Mouse (Mus musculus) MEL (cell line): ENCODE measurements around the gene Stk40. TPM values are rescaled to one million over a fixed set of nuclear protein-coding genes. Genes with fewer than 3 reads are reported as not detected.
A peak's percentile ranks its signal among the peaks of the same experiment; 100 is the strongest.

ENCODE experiments used
- DNase-seq: peaks from one replicate; pipeline ENCODE4 v3.0.0; 2011; ENCODE audit warnings: low read depth, low spot score
- H3K27ac ChIP-seq: 2 replicates; pipeline ENCODE4 v1.5.1; 2012; ENCODE audit warnings: low read depth, mild to moderate bottlenecking, control low read depth, low read length, moderate library complexity; ENCODE audit not compliant: control insufficient read depth
- H3K27me3 ChIP-seq, 2 experiments: fragments of 150-350 bp in 1 of 2; sonication (generic) in 1 of 2; 2 replicates each; pipeline ENCODE4 v1.6.1; 2012; ENCODE audit warnings: low read length in 2 of 2, mild to moderate bottlenecking in 2 of 2, improper control_type of control experiment in 1 of 2, moderate library complexity in 1 of 2; ENCODE audit not compliant: insufficient read depth in 2 of 2, control insufficient read depth in 1 of 2
- H3K36me3 ChIP-seq, 2 experiments: 2 replicates each; pipeline ENCODE4 v1.6.1; 2012 to 2014; ENCODE audit warnings: low read length in 2 of 2, improper control_type of control experiment in 1 of 2, inconsistent platforms in 1 of 2, mild to moderate bottlenecking in 1 of 2; ENCODE audit not compliant: insufficient read depth in 2 of 2, control insufficient read depth in 1 of 2
- H3K4me1 ChIP-seq, 2 experiments: fragments of 150-350 bp in 1 of 2; sonication (generic) in 1 of 2; 2 replicates each; pipeline ENCODE4 v1.6.1; 2012; ENCODE audit warnings: low read length in 2 of 2, improper control_type of control experiment in 1 of 2, mild to moderate bottlenecking in 1 of 2; ENCODE audit not compliant: insufficient read depth in 2 of 2, control insufficient read depth in 1 of 2
- H3K4me3 ChIP-seq, 2 experiments: fragments of 150-350 bp in 1 of 2; sonication (generic) in 1 of 2; 2 replicates each; pipeline ENCODE4 v1.5.1; 2012; ENCODE audit warnings: low read depth in 2 of 2, low read length in 2 of 2, mild to moderate bottlenecking in 2 of 2, moderate library complexity in 2 of 2, control low read depth in 1 of 2, improper control_type of control experiment in 1 of 2; ENCODE audit not compliant: control insufficient read depth in 1 of 2, insufficient read depth in 1 of 2
- H3K79me2 ChIP-seq: 2 replicates; pipeline ENCODE4 v1.6.1; 2012; ENCODE audit warnings: mild to moderate bottlenecking, low read length, moderate library complexity; ENCODE audit not compliant: control insufficient read depth, poor library complexity, insufficient read depth
- H3K9ac ChIP-seq: 2 replicates; pipeline ENCODE4 v1.6.1; 2012; ENCODE audit warnings: low read depth, mild to moderate bottlenecking, control low read depth, low read length, moderate library complexity; ENCODE audit not compliant: control insufficient read depth, poor library complexity, severe bottlenecking
- H3K9me3 ChIP-seq: fragments of 150-350 bp; sonication (generic); replicated peaks from 2 replicates; pipeline ENCODE4 v1.6.1; 2012; ENCODE audit warnings: mild to moderate bottlenecking, low read length, improper control_type of control experiment, moderate library complexity; ENCODE audit not compliant: insufficient read depth
- BHLHE40 ChIP-seq: IDR thresholded peaks from 2 replicates; pipeline ENCODE4 v1.6.1; 2012; ENCODE audit warnings: low read depth, mild to moderate bottlenecking, inconsistent platforms, low read length, improper control_type of control experiment, borderline replicate concordance
- CHD1 ChIP-seq: IDR thresholded peaks from 2 replicates; pipeline ENCODE4 v1.6.1; 2012; ENCODE audit warnings: low read depth, mild to moderate bottlenecking, inconsistent platforms, low read length, improper control_type of control experiment
- CHD2 ChIP-seq: IDR thresholded peaks from 2 replicates; pipeline ENCODE4 v1.6.1; 2011; ENCODE audit warnings: low read length, improper control_type of control experiment
- CTCF ChIP-seq, 3 experiments: IDR thresholded peaks in 2 of 3; conservative IDR thresholded peaks in 1 of 3; 2 replicates each; pipeline ENCODE4 v1.5.1; 2011 to 2012; ENCODE audit warnings: low read length in 3 of 3, low read depth in 2 of 3, mild to moderate bottlenecking in 2 of 3, improper control_type of control experiment in 1 of 3, inconsistent platforms in 1 of 3, mixed read lengths in 1 of 3, moderate library complexity in 1 of 3; ENCODE audit not compliant: control insufficient read depth in 1 of 3, insufficient read depth in 1 of 3, poor library complexity in 1 of 3, severe bottlenecking in 1 of 3
- ELF1 ChIP-seq: IDR thresholded peaks from 2 replicates; pipeline ENCODE4 v1.6.1; 2014; ENCODE audit warnings: low read depth, mild to moderate bottlenecking, inconsistent platforms, low read length, improper control_type of control experiment, moderate library complexity
- ETS1 ChIP-seq: IDR thresholded peaks from 2 replicates; pipeline ENCODE4 v1.6.1; 2012; ENCODE audit warnings: low read depth, mild to moderate bottlenecking, inconsistent platforms, low read length, improper control_type of control experiment, moderate library complexity
- HCFC1 ChIP-seq: IDR thresholded peaks from 2 replicates; pipeline ENCODE4 v1.6.1; 2012; ENCODE audit warnings: low read depth, mild to moderate bottlenecking, inconsistent platforms, low read length, improper control_type of control experiment, moderate library complexity
- JUND ChIP-seq: IDR thresholded peaks from 2 replicates; pipeline ENCODE4 v1.6.1; 2011; ENCODE audit warnings: low read depth, mild to moderate bottlenecking, improper control_type of control experiment, low read length
- KAT2A ChIP-seq: conservative IDR thresholded peaks from 2 replicates; pipeline ENCODE4 v1.6.1; 2012; ENCODE audit warnings: low read depth, low read length, improper control_type of control experiment, inconsistent platforms
- MAFK ChIP-seq: IDR thresholded peaks from 2 replicates; pipeline ENCODE4 v1.6.1; 2011; ENCODE audit warnings: low read depth, mild to moderate bottlenecking, low read length, improper control_type of control experiment, borderline replicate concordance
- MXI1 ChIP-seq: IDR thresholded peaks from 2 replicates; pipeline ENCODE4 v1.6.1; 2011; ENCODE audit warnings: mild to moderate bottlenecking, low read depth, low read length, improper control_type of control experiment
- POLR2AphosphoS2 ChIP-seq: IDR thresholded peaks from 2 replicates; pipeline ENCODE4 v1.6.1; 2011; ENCODE audit warnings: low read length, improper control_type of control experiment
- POLR2AphosphoS5 ChIP-seq: IDR thresholded peaks from 2 replicates; pipeline ENCODE4 v1.6.1; 2012; ENCODE audit warnings: low read depth, borderline replicate concordance, mild to moderate bottlenecking, inconsistent platforms, low read length, moderate library complexity, mixed read lengths
- RAD21 ChIP-seq: IDR thresholded peaks from 2 replicates; pipeline ENCODE4 v1.6.1; 2011; ENCODE audit warnings: mild to moderate bottlenecking, low read depth, low read length, improper control_type of control experiment
- SIN3A ChIP-seq: IDR thresholded peaks from 2 replicates; pipeline ENCODE4 v1.6.1; 2012; ENCODE audit warnings: low read length, improper control_type of control experiment, inconsistent platforms
- SMC3 ChIP-seq: IDR thresholded peaks from 2 replicates; pipeline ENCODE4 v1.6.1; 2011; ENCODE audit warnings: low read depth, low read length, improper control_type of control experiment
- TBP ChIP-seq: IDR thresholded peaks from 2 replicates; pipeline ENCODE4 v1.8.0; 2011; ENCODE audit warnings: low read depth, low read length, improper control_type of control experiment
- TCF12 ChIP-seq: IDR thresholded peaks from 2 replicates; pipeline ENCODE4 v1.6.1; 2014; ENCODE audit warnings: low read depth, mild to moderate bottlenecking, inconsistent platforms, low read length, improper control_type of control experiment, moderate library complexity
- UBTF ChIP-seq: IDR thresholded peaks from 2 replicates; pipeline ENCODE4 v1.6.1; 2012; ENCODE audit warnings: low read depth, mild to moderate bottlenecking, inconsistent platforms, low read length, improper control_type of control experiment, moderate library complexity, borderline replicate concordance; ENCODE audit not compliant: insufficient read depth
- USF2 ChIP-seq, 2 experiments: IDR thresholded peaks; 2 replicates each; pipeline ENCODE4 v1.6.1; 2011 to 2012; ENCODE audit warnings: improper control_type of control experiment in 2 of 2, low read length in 2 of 2, borderline replicate concordance in 1 of 2, inconsistent platforms in 1 of 2, low read depth in 1 of 2, mild to moderate bottlenecking in 1 of 2; ENCODE audit not compliant: insufficient read depth in 1 of 2
- ZC3H11A ChIP-seq: IDR thresholded peaks from 2 replicates; pipeline ENCODE4 v1.6.1; 2012; ENCODE audit warnings: low read depth, mild to moderate bottlenecking, inconsistent platforms, low read length, improper control_type of control experiment
- ZKSCAN1 ChIP-seq: IDR thresholded peaks from 2 replicates; pipeline ENCODE4 v1.6.1; 2012; ENCODE audit warnings: low read depth, mild to moderate bottlenecking, inconsistent platforms, low read length, improper control_type of control experiment, moderate library complexity
- ZMIZ1 ChIP-seq: IDR thresholded peaks from 2 replicates; pipeline ENCODE4 v1.6.1; 2012; ENCODE audit warnings: low read depth, mild to moderate bottlenecking, inconsistent platforms, low read length, improper control_type of control experiment, moderate library complexity
- ZNF384 ChIP-seq: IDR thresholded peaks from 2 replicates; pipeline ENCODE4 v1.6.1; 2012; ENCODE audit warnings: low read depth, mild to moderate bottlenecking, inconsistent platforms, low read length, improper control_type of control experiment
- polyA plus RNA-seq, 2 experiments: library from polyadenylated mRNA; stranded (reverse) in 1 of 2; unstranded in 1 of 2; fragments of >175 nt in 1 of 2; fragments of >200 nt in 1 of 2; gene quantifications; 2 replicates each; pipeline versions ENCODE4 v1.2.1 to v1.2.4; 2012; ENCODE audit warnings: low replicate concordance in 2 of 2, low read depth in 1 of 2; ENCODE audit not compliant: insufficient read length in 2 of 2, insufficient read depth in 1 of 2, missing spikeins in 1 of 2
- total RNA-seq: library from RNA; depleted of rRNA; stranded (reverse); fragments of 300-350 nt; gene quantifications from 2 replicates; pipeline ENCODE4 v1.2.3, GENCODE M21; 2012

Gene Stk40
- total and polyA plus RNA-seq, 3 experiments, result 16.8 to 270 (median 79.4) TPM

- Histone ChIP-seq H3K9ac (no peak overlapping the region), H3K27ac (no peak overlapping the region), H3K36me3 (peaks cover 0 to 8% of the 10 kb centered on the region in 2 experiments; a peak in 2 of 4 replicates), H3K27me3 (no peaks in the 10 kb centered on the region), H3K4me1 (peaks cover 7 to 23% of the 10 kb centered on the region in 2 experiments), H3K4me3 (no peak overlapping the region), H3K9me3 (no peaks in the 10 kb centered on the region), H3K79me2 (no peaks in the 10 kb centered on the region)
- no peak for DNase-seq
- TF ChIP-seq POLR2AphosphoS5 (no peak), ZKSCAN1 (no peak), POLR2AphosphoS2 (no peak), ZNF384 (no peak), USF2 (IDR thresholded peaks at IDR 0.05; ENCODE audit: borderline replicate concordance in 1 of 2, insufficient read depth in 1 of 2, low read depth in 1 of 2, low read length in 2 of 2) (no peak), TCF12 (no peak), ELF1 (no peak), JUND (no peak), CHD1 (no peak), ZMIZ1 (no peak), ETS1 (no peak), ZC3H11A (no peak), UBTF (no peak), CTCF (IDR thresholded peaks at IDR 0.05 in 2 of 3, conservative IDR thresholded peaks at IDR 0.05 in 1 of 3; ENCODE audit: control insufficient read depth in 1 of 3, insufficient read depth in 1 of 3, low read depth in 2 of 3, low read length in 3 of 3, poor library complexity in 1 of 3, severe bottlenecking in 1 of 3) (no peak), MAFK (no peak)
Measured at GRCm38 (mm10) chr4:126084382-126084781, 19.4 kb upstream of the Stk40 start.

GRCm38 (mm10) chr4:126085996-126086576, 17.7 kb upstream of the Stk40 start:
- Histone ChIP-seq H3K9ac (no peak overlapping the region), H3K4me3 (no peak overlapping the region), H3K27ac (no peak overlapping the region), H3K4me1 (peaks cover 7 to 17% of the 10 kb centered on the region in 2 experiments), H3K36me3 (peaks cover 0 to 8% of the 10 kb centered on the region in 2 experiments; a peak in 2 of 4 replicates), H3K79me2 (no peaks in the 10 kb centered on the region), H3K9me3 (no peaks in the 10 kb centered on the region), H3K27me3 (no peaks in the 10 kb centered on the region)
- DNase-seq, result peak; percentile 92
- TF ChIP-seq POLR2AphosphoS5, result no peak
- TF ChIP-seq JUND, result no peak
- TF ChIP-seq USF2 (IDR thresholded peaks at IDR 0.05; ENCODE audit: borderline replicate concordance in 1 of 2, insufficient read depth in 1 of 2, low read depth in 1 of 2, low read length in 2 of 2), result no peak
- no peak for TF ChIP-seq KAT2A
- TF ChIP-seq TBP, result no peak
- peak; percentile 92 to 98 (median 95) for TF ChIP-seq CTCF (IDR thresholded peaks at IDR 0.05 in 2 of 3, conservative IDR thresholded peaks at IDR 0.05 in 1 of 3; ENCODE audit: control insufficient read depth in 1 of 3, insufficient read depth in 1 of 3, low read depth in 2 of 3, low read length in 3 of 3, poor library complexity in 1 of 3, severe bottlenecking in 1 of 3)
- 0 out of 2 replicates have a peak, but pooled peaks have one; percentile 42 for TF ChIP-seq HCFC1
- no peak for TF ChIP-seq ZMIZ1
- TF ChIP-seq SMC3, result peak; percentile 93
- TF ChIP-seq MXI1, result no peak
- no peak for TF ChIP-seq ZKSCAN1
- TF ChIP-seq CHD2, result no peak
- TF ChIP-seq SIN3A, result peak; percentile 75
- TF ChIP-seq ZC3H11A, result peak; percentile 69
- no peak for TF ChIP-seq BHLHE40
- TF ChIP-seq UBTF, result no peak
- peak; percentile 90 for TF ChIP-seq RAD21
- TF ChIP-seq TCF12, result no peak
